Mouse (Mus musculus): ENCODE measurements around the gene Adad1.
A peak's percentile ranks its signal among the peaks of the same experiment; 100 is the strongest.

The Adad1 gene

DNA sequence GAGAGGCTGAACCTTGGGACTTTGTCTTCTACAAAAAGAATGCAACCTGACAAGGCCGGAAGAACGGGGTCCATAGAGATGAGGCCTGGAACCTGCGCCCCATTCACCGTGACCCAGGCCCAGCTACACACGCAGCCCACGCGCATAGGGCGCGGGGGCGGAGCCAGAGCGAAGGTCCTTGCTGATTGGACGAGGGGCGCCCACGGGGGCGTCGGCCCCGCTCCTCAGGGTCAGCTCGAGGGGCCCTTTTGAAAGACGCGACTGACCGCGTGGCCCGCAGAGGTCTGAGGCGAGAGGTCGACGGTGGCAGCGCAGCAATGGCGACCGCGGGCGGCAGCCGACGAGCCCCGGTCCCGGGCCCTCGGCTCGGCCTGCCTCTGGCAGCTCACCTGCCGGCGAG is at the start of gene Adad1:
Gene Adad1, plus strand, starts transcription at position 122 of the 400 bp plus-strand sequence.
- DNase-seq (ENCODE audit: low read depth), result no peak

GRCm38 (mm10) chr3:37037979-37038378 is 25.3 kb upstream of the Adad1 start:
- no peak for DNase-seq (ENCODE audit: low read depth)

DNA sequence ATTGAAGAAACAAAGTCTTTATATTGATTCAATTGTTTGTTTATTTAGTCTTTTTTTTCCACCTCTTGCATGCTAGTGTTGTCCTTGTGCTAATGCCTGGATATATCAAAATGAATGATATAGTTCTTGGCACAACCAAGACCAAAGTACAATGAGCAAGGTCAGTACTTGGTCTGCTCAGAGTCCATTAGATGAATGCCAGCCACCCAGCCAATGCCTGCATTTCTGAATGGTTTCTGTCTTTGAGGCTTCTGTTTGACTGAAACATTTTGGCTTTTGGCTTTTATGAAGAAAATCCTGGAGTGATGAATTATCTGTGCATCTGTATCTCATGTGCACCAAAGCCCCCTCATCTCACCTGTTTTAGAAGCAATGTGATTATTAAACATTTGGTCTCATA is 23.5 kb upstream of the Adad1 start:
- no peak for DNase-seq (ENCODE audit: low read depth)

DNA sequence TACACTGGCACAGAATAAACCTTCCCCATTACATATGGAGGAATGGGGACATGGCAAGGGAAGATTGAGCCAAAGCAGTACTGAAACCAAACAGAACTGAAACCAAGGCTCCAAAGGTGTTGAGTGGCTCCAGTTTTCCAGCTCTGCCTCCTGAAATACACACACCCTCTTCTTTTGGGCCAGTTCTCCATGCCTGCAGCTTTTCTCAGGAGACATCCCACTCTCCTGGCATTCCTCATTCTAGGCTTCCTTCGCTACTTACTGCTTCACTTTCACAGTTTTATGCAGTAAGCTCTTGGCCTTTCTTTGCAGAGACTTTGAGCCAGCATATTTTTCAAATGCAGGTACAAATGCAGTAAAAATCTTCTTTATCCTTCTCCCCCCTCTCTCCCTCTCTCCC is 11.8 kb upstream of the Adad1 start:
- no peak for DNase-seq (ENCODE audit: low read depth)

- DNase-seq (ENCODE audit: low read depth), result no peak
Observed at GRCm38 (mm10) chr3:37073211-37073610, 9.9 kb downstream of the Adad1 start.

- DNase-seq (ENCODE audit: low read depth), result no peak
Observed at GRCm38 (mm10) chr3:37084860-37085259, 21.5 kb downstream of the Adad1 start.

DNA sequence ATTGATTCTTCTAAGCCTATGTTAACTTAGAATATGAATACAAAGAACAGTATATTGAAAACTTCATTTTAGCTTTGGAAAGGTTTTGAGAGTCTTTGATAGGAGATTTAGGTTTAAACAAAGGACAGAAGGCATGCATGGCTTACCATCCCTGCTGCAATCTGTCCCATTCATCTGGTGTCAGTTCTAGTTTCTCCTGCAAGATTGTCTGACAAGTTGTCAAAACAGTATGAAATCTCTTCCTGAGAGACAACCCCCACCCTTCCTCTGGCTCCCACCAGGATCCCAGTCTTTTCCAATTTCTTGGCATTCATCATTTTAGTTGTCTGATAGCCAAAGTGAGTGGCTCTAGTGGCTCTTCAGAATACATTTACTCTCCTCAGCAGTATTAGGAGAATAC is 27.4 kb downstream of the Adad1 start:
- DNase-seq (ENCODE audit: low read depth), result no peak

DNA sequence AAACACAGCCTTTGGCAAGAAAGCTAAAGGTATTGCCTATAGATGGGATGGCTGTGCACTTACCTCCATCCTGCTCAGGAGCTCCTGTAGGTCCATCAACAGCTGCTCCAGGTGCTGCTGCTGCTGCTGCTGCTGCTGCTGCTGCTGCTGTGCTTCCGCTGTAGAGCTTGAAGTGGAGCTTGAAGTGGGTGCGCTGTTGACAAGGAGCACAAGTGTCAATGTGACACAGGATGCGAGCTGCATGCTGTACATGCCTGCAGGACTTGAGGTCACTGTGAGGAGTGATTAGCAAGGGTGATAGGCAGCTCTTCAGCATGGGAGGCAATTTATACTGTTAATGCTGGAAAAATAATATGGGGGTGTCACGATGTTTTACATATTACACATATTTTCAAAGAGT is 62.3 kb downstream of the Adad1 start, which contains the start of gene Il2:
Gene Il2, minus strand, starts transcription at position 305 of the 400 bp plus-strand sequence.
- no peak for DNase-seq (ENCODE audit: low read depth)

GRCm38 (mm10) chr3:37126162-37126561 is 62.8 kb downstream of the Adad1 start:
- DNase-seq (ENCODE audit: low read depth), result no peak

DNA sequence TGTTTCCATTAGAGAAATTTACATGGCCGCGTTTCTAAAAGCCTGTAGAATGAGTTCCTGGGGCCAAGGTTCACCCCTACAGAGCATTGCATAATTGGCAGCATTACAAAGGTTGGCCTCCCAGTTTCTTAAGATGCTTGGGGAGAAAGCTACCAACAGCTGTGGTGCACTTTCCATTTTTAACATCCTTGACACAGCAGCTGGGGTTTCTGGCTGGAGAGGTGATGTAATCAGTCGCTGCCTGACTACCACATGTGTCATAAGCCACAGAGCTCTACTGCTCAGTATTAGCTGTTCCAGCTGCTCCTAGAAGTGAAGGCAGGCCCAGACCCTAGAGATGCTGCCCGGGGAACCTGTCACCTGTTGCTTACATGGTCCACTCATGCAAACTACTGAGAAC is 64.9 kb downstream of the Adad1 start:
- no peak for DNase-seq (ENCODE audit: low read depth)

DNA sequence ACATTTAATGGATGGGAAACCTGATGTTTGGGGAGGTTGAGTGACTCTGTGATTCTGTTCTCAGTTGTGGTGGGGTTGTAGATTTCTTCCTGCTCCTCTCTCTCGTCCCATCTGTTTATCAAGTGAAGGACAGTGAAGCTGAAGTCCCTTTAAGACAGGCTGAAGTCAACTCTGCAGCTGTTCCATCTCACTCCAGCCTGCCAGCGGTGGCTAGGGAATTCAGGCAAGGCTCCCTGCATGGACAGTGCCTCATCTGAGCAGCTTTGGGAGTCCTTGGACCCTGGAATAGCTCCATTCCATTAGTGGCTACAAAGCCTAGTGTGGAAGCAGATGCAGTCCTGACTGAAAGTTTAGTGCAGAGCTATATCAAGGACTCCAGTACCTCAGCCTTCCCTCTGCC is 65.7 kb downstream of the Adad1 start:
- DNase-seq (ENCODE audit: low read depth), result no peak

- DNase-seq (ENCODE audit: low read depth), result no peak
Observed at GRCm38 (mm10) chr3:37137231-37137630, 73.9 kb downstream of the Adad1 start.

DNA sequence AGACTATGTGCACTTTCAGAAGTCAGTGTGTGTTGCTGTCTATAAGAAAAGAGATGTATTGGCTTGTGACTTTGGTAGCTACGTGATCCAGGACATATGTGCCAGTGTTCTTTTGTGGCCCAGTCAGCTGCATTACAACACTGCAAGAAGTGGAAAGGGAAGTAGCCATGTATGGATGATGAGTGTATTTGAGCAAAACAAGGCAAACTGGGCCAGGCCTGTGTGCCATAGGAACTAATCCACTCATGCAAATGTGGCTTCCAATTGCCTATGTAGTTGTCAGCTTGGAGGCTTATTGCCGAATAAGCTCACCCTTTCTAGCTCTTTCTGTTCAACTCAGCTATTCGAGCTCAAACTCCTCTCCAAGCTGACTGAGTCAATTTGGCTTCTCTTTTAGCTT is 75.9 kb downstream of the Adad1 start:
- DNase-seq (ENCODE audit: low read depth), result no peak

DNA sequence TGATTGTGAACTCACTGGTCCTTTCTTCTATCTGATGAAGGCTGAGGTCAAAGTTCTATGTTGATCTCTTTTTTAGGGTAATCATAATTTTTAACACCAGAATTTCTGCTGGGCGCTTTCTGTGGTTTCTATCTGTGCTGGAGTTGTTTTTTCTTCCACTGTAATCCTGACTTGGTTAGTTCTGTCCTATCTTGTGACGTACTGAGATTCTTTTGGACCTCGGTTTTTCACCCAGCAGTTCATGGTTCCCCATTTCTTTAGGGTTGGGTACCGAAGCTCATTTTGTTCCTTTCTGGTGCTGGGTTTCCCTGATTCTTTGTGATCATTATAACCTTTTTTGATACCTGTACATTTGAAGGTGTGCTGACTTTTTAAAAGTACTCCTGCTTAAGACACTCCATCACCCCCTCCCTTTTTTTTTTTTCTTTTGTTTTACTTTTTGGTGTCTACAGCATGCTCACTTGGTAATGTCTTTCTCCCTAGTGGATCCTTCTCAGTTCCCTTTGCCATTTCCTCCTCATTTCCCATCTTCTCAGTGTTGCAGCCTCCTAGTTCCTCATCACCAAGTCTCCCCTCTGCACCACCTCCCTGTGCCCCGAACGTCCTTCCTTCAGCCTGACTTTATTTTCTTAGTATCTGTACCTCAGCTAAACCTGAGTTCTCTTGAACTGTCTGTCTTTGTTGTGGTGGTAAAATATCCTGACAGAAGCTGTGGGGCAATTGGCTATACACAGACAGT is 77.0 kb downstream of the Adad1 start:
- no peak for DNase-seq (ENCODE audit: low read depth)

GRCm38 (mm10) chr3:37141827-37142226 is 78.5 kb downstream of the Adad1 start:
- no peak for DNase-seq (ENCODE audit: low read depth)

DNA sequence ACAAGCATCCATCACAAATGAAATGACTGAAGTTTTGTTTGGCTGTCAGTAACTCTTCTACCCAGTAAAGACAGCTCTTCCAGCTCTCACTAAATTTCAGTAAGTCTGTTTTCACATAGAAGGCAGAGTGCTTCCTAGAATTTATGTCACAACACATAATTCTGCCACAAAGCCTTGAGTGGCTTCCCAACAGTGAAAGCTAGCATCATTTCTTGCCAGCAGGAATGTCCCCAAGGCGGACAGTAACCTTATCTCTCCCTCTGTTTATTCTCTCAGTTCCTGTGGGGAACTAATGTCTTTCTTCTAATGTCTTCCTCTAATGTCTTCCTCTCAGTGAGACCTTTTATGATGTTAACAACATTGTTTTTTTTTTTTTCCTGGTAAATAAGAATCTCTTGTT is 81.7 kb downstream of the Adad1 start:
- DNase-seq (ENCODE audit: low read depth), result no peak

DNA sequence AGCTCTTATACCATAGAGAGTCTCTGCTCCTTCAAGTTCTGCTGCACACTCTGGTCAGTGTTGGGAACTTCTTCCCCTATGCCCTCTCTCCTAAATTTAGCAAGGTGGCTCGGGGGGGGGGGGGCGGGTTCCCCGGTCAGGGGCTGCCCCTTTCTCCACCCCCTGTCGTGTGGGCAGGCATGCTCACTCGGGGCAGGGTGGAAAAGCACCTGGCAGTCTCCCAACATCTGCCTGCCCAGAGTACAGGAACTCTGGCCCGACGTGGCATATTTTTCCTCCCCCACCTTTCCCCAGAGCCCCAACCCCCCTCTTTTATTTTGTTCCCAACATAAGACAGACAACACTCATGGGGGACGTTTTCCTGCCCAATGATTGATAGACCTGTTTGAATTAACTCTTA is 83.1 kb downstream of the Adad1 start:
- no peak for DNase-seq (ENCODE audit: low read depth)

DNA sequence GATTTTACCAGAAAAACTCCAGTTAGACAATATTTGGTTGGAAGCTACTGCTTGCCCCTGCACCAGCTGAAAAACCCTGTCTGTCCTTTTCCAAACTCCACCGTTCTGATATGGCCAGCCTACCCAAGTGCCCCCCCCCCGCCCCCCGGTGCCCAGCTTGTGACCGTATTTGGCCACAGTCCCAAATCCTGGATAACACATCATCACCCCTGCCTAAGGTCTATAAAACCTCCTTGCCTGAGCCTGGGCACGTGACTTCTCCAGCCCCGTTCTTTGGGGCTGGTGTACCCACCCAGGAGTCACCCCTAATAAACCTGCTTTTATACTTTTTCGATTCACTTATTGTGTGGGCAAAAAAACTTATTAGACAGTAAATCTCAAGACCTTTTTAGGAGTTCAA is 83.5 kb downstream of the Adad1 start:
- DNase-seq (ENCODE audit: low read depth), result no peak

GRCm38 (mm10) chr3:37152274-37152673 is 88.9 kb downstream of the Adad1 start:
- DNase-seq (ENCODE audit: low read depth), result no peak

- no peak for DNase-seq (ENCODE audit: low read depth)
Observed at GRCm38 (mm10) chr3:37153004-37153403, 89.7 kb downstream of the Adad1 start.

DNA sequence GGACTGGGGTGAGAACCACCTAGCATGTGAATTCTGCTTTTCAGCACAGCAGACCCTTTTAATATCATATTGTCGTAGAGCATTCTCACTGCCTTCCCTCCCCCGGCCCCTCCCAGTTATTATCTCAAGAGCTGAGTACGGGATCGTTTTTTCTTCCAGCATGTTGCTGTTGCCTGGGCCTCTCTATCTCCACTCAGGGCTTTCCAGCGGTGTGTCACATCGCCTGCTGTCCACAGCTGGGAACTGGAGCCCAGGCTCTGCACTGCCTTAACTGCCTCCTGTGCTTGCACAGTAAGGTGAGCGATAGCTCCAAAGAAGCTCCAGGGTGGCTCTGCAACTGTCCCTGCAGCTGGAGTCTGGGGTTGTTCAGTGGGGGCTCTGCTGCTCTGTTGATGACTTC is 91.1 kb downstream of the Adad1 start:
- peak; percentile 53 for DNase-seq (ENCODE audit: low read depth)

GRCm38 (mm10) chr3:37157082-37157481 is 93.8 kb downstream of the Adad1 start:
- DNase-seq (ENCODE audit: low read depth), result peak; percentile 49

GRCm38 (mm10) chr3:37158246-37158645 is 94.9 kb downstream of the Adad1 start:
- no peak for DNase-seq (ENCODE audit: low read depth)

DNA sequence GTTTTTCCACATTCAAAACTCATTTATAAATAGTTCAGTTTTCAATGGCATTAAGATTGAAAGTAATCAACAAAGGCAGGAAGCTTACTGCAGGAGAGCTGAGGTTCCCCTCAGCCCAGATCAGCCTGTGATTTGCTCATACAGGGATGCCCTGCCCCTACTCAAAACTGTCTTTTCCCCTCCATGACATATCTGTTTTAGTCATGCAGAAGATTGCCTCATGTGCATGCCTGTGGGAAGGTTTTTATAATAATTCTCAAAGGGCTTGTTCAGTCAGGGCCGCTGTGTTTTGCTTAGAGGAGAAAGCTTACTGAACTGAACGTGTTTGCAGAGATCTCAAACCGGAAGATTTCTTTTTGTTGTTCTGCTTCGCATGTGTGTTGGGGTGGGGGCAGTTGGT is 97.8 kb downstream of the Adad1 start:
- DNase-seq (ENCODE audit: low read depth), result no peak

Data from c-Kit-positive CD71-positive TER-119-negative erythroid progenitor cells, embryonic 14.5 days (primary cell).